Mouse (Mus musculus) MN1 (cell line): Measurements from ENCODE around the gene Disp3.
A peak's percentile ranks its signal among the peaks of the same experiment; 100 is the strongest.

ENCODE experiments used
- DNase-seq: peaks from one replicate; pipeline ENCODE4 v3.0.0-alpha.2; 2016; ENCODE audit warnings: low spot score

The Disp3 gene

GRCm38 (mm10) chr4:148287476-148288054 lies at the start of gene Disp3:
TSS of gene Disp3 (minus strand) at chr4:148287965.
- DNase-seq: no peak

DNA sequence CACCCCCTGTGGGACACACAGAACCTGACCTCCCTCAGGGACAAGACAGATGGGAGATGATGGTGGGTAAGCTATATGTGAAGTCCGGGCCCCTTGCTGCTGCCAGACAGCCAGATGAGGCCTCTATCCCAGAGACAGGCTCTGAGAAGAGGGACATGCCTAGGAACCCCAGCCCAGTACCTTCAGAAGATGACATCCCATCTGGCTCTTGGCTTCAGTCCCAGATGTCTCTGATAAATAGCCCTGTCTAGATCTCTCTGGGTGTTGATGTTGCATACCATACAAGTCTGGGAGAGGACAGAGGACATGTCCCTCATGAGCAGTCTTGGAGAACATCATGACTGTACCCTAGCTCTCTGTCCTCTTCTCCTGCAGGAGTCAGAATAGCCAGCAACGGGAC lies 42.5 kb upstream of the Disp3 start:
- no peak for DNase-seq

DNA sequence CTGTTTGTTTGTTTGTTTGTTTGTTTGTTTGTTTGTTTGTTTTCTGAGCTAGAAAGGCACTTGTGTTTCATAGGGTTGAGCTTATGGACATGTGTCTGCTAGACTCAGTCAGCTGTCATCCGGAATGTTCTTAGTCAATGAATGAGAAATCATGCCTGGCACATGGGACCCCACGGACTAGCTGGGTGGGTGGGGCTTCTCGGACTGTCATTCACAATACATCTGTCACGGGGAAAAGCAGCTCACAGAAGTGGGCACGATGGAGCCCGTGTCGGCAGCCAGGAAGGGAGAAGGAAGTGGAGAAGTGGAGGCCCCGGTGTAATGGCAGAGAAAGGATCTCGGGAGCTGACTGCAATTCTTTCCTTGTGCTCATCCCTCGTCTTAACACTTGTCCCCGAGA lies 41.7 kb upstream of the Disp3 start:
- DNase-seq: no peak

DNA sequence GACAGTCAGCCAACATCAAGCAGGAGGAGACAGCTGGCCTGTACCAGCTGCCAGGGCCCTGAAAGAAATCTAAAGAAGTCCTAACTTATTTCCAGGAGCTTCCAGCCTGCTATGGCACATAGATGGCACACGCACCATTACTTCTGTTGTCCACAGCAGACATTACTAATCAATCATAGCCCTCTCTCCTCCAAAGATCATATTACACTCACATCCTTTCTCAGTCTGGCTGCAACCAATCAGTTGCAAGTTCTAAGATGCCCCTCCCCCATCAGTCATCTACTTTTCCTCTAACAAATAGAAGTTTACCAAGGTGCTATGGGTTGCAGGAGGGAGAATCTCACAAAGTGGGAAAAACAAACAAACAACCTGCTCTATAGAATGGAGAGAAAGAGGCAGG lies 40.5 kb upstream of the Disp3 start:
- no peak for DNase-seq

GRCm38 (mm10) chr4:148327266-148327997 lies 39.7 kb upstream of the Disp3 start:
- DNase-seq: no peak

GRCm38 (mm10) chr4:148326791-148327190 lies 39.0 kb upstream of the Disp3 start:
- no peak for DNase-seq

- DNase-seq: no peak
These were observed 38.2 kb upstream of the Disp3 start for GRCm38 (mm10) chr4:148325951-148326350.

DNA sequence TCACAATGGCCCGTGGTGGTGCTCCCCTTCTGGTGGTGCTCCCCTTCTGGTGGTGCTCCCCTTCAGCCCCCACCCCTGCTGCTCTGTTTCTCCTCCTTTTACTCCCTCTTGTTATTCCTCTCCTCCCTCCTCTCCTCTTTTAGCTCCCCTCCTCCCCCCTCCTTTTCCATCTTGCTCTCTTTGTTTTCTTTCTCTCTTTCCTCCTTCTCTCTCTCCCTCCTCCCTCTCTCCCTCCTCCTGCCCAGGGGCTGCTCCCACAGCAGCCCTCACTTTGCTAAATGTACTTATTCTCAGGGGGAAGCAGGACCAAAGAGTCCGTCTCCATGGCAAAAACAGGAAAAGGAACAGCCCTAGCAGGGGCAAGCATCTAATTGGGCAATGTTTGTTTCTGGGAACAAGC lies 37.3 kb upstream of the Disp3 start:
- no peak for DNase-seq

- DNase-seq: no peak
These were observed 34.4 kb upstream of the Disp3 start for GRCm38 (mm10) chr4:148322152-148322551.

- no peak for DNase-seq
These were observed 31.6 kb upstream of the Disp3 start for GRCm38 (mm10) chr4:148319366-148319765.

DNA sequence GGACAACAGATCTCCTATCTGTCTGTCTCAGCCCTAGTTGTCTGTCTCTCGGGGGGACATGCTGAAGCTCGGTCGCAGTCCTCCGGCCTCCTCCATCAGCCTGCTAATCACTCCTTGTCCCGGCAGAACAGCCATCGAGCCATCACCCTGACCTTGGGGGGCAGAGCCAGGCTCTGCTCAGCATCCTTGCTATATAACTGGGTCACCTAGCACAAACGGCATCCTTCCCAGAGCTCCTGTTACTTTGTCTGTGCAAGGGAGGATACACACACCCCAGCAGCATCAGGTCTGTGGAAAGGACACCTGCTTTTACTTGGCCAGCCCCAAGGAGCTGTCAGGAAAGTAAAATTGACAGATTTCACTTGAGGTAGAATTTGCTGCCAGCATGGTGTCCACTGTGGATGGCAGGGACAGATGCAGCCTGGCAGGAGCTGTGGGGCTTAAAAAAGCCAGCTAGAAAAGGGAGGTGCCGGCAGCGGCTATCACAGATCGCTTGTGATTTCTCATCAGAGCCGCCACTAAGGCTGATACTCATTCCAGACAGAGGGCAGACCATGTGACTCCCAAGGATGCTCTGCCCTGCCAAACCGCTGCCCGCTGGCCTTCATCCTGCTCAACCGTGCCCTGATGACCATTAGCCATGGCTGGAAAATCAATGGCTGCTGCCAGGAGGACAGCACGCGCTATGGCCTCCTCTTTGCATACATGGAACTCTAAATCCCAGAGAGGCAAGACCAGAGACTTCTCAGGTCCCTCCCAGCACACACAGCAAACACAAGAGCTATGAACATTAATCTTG lies 27.8 kb upstream of the Disp3 start:
- no peak for DNase-seq

GRCm38 (mm10) chr4:148314396-148314795 lies 26.6 kb upstream of the Disp3 start:
- no peak for DNase-seq

DNA sequence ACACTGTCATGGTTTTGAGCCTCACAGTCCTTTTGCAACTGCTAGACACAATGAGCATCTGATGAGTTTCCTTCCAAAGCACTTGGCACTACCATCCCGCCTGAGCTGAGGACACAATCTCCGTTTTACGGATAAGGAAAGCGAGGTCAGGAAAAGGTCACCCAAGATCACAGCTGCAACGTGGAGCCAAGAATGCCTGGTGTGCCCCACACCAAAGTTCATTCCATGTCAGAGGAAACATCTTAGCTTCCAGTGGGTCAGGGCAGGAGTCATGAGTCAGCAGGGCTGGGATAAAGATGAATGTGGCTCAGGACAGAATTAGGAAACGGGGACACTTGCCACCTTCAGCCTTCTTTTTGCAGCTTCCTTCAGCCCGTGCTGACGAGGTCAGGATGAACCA lies 25.8 kb upstream of the Disp3 start:
- DNase-seq: no peak

GRCm38 (mm10) chr4:148312296-148313116 lies 24.7 kb upstream of the Disp3 start:
- DNase-seq: no peak

DNA sequence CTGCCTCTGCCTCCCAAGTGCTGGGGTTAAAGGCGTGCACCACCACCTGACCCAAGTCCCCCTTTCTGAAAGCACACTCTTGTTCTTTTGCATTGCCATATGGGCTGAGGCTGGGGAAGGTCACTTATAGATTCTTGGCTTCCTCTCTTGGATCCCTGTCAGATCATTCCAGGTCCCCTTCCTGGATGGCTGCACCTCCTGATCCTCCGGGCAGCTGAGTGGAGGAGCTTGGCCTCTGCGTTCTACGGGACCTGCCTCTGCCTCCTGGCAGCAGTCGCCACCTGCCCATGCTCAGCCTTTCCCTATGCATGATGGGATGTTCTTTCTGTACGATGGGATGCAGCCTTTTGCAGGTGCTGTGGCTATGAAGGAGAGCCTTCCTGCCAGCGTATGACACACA lies 23.1 kb upstream of the Disp3 start:
- DNase-seq: no peak

DNA sequence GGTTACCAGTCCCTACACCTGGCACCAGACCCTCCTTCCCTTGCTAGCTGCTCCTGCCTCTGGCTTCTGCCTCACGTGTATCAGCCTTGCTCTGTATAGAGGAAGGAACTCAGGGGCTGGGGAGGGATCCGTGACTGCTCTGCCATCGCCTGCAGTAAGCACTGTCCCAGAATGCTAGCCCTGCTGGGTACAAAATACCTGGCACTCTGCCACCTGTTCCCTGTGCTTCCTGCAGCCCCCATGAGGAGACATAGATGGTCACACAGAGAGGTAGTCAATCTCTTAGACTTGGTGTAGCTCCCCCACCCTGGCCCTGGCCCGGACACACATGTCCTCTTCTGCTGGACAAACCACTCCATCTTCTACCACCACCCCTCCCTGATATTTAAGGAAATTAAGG lies 22.4 kb upstream of the Disp3 start:
- DNase-seq: no peak

DNA sequence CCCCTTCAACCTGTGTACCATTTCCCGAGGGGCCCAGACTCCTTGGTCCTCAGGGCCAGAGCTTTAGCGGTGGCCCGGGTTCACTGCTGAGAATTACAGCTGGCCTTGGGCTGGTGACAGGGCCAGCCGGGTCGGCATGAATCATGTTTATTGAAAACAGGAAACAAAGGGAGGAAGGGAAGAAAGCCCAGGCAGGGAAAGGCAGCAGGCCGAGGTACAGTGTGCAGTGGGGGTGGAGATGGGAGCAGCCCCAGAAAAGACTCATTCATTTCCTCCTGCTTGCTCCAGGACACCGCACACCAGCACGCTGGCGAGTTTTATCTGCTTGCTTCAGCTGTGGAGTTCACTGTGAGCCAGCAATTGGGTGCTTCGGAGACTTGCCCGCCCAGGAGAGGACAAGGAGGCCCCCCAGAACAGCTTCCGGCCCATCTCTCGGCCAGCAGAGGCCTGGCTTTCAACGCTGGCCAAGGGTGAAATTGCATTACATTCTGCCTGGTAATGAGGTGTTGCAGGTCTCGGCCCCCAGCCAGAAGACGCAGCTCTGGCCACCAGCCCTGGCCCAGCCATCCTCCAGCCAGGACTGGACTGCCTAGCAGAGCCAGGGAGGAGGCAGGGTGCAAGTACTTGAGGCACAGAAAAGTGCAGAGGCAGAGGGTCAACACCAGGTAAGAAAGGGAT lies 18.8 kb upstream of the Disp3 start:
- peak; percentile 91 for DNase-seq

DNA sequence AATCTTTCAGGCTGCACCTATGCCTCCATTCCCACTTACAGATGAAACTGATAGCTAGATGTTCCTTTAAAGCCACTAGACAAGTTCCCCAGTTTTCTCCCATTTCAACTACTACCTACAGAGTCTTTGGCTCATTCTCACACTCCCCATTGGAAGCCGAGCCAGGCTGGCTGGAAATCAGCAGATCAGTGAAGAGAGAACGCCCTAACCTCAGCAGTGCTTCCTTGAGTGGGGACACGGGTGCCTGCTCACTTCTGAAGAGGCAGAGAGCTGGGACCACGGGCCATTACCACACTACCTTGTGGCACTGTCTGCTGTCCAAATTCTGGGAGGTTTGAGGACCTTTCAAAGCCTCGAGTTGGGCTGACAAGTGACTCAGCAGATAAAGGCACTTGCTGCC lies 11.0 kb upstream of the Disp3 start:
- DNase-seq: no peak

DNA sequence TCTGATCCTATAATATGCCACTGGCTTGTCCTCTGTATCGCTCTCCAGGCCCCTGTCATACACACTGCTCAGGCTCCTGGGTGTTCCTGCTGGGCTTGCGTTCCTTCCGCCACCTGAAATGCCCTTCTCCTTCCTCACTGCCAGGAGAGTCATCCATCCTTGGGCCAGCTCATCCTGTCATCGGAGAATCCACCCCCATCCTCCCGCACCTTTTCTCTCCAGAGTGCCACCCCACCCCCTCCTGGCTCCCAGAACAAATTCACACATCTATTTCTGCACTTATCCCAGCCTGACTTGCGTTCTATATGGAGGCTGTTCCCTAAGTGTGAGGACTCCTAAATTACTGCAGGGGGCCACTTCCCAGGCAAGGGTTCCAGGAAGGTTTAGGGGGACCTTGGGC lies 9.9 kb upstream of the Disp3 start:
- DNase-seq: no peak

- DNase-seq: no peak
These were observed 5.6 kb upstream of the Disp3 start for GRCm38 (mm10) chr4:148293319-148293718.

DNA sequence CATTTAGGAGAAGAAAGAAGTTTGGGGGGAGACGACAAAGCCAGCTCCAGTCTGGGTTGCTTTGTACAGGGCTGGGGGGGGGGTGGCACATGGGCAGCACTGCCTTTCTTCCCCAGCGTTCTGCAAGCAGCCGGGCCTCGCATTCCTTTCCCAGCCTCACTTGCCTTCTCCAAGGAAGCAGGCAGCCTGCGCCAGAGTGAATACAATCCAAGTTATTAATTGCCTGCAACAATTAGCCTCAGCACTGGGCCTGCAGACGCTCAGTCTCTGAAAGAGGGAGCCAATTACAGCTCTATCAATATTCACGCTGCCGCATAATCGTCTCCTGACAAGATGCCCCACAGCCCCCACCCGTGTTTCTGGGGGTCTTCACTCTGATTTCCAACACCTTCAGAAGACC lies 4.1 kb upstream of the Disp3 start:
- no peak for DNase-seq

GRCm38 (mm10) chr4:148291080-148291479 lies 3.3 kb upstream of the Disp3 start:
- no peak for DNase-seq
